Mouse (Mus musculus) midbrain, embryonic 12.5 days (tissue): Measurements from ENCODE around the gene Opalin. TPM values are rescaled to one million over a fixed set of nuclear protein-coding genes. Genes with fewer than 3 reads are reported as not detected.

ENCODE experiments used
- ATAC-seq: fragments of 200-750 bp; cut with Nextera tagmentation; 2 replicates; pipeline ENCODE4 v1.8.0; 2017; ENCODE audit warnings: low read depth, moderate TSS enrichment, moderate library complexity; ENCODE audit not compliant: low FRiP score
- H3K27ac ChIP-seq: fragments of 300-500 bp; sonication (generic); replicated peaks from 2 replicates; pipeline ENCODE4 v1.5.1; 2016; ENCODE audit warnings: mild to moderate bottlenecking
- H3K27me3 ChIP-seq: fragments of 300-500 bp; sonication (generic); 2 replicates; pipeline ENCODE4 v1.6.1; 2016; ENCODE audit warnings: mild to moderate bottlenecking
- H3K36me3 ChIP-seq: fragments of 300-500 bp; sonication (generic); 2 replicates; pipeline ENCODE4 v1.6.1; 2016
- H3K4me1 ChIP-seq: fragments of 300-500 bp; sonication (generic); 2 replicates; pipeline ENCODE4 v1.6.1; 2016
- H3K4me2 ChIP-seq: fragments of 300-500 bp; sonication (generic); replicated peaks from 2 replicates; pipeline ENCODE4 v1.6.1; 2016; ENCODE audit warnings: mild to moderate bottlenecking, moderate library complexity
- H3K4me3 ChIP-seq: fragments of 300-500 bp; sonication (generic); 2 replicates; pipeline ENCODE4 v1.5.1; 2016; ENCODE audit warnings: mild to moderate bottlenecking
- H3K9ac ChIP-seq: fragments of 300-500 bp; sonication (generic); replicated peaks from 2 replicates; pipeline ENCODE4 v1.6.1; 2016; ENCODE audit warnings: mild to moderate bottlenecking, moderate library complexity
- H3K9me3 ChIP-seq: fragments of 300-500 bp; sonication (generic); 2 replicates; pipeline ENCODE4 v1.6.1; 2016; ENCODE audit warnings: mild to moderate bottlenecking
- WGBS: fragments of 180-500 bp; shearing (Covaris S2); methylation state at CpG from one replicate; pipeline ENCODE4 v1.1.7; 2016; 5-methylcytosine and 5-hydroxymethylcytosine counted together
- polyA plus RNA-seq: library from polyadenylated mRNA; unstranded; fragments of >200 nt; fragmentation: Nextera tagmentation; extraction: Ambion mirVana; gene quantifications from 2 replicates; pipeline ENCODE4 v1.2.1, GENCODE M21; 2016

Gene Opalin
- not detected in 2 replicates for polyA plus RNA-seq

DNA sequence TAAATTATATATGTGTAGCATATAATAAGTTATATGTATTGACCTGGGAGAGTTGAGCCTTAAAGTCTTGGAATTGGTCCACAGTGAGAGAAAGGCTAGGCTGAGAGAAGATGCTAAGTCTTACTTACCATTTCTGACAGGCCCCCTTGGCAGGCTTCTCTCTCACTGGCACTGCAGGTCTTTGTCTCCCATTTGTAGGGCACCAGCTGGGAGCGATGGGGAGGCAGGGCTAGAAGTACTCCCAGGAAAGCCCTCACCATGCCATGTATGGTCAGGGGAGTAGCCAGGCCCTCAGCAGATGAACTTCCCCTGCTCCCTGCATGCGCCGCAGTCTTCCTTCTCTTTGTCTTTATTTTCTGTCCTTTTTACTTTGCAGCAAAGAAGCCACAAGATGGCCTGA lies at the start of gene Opalin:
TSS of gene Opalin (minus strand) at position 208 of the 400 bp plus-strand sequence.
- Histone ChIP-seq H3K9me3 (no peaks in the 10 kb centered on the region), H3K36me3 (no peaks in the 10 kb centered on the region), H3K9ac (no peak within 1 kb of the TSS), H3K4me3 (no peak within 1 kb of the TSS), H3K4me2 (no peak within 1 kb of the TSS), H3K4me1 (peaks cover 10% of the 10 kb centered on the region), H3K27me3 (peaks cover 4% of the 10 kb centered on the region; the same call in 1 of the 2 replicates), H3K27ac (no peak within 1 kb of the TSS)
- ATAC-seq, result no peak
- 80% methylated on average over 3 of the region's 3 CpGs for WGBS

DNA sequence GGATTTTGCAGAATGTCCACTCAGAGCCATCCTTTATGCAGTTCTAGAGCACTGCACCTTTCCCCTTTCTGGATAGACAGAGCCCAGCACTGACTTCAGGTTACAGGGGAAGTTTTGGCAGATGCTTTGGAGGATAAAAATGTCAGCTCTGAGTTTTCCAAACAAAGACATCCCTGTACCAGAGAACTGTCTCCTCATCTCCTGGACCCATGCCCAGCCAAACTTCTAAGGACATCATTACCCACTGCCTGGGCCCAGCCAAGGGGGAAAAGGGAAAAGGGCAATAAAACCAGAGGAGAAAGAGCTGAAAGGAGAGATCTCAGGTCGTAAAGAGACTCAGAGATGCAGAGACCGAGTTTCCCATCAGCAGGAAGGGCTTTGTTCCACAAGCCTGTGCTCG lies 46.1 kb upstream of the Opalin start:
- no peak overlapping the region for H3K4me2 ChIP-seq
- no peak overlapping the region for H3K4me3 ChIP-seq
- H3K27ac ChIP-seq, result no peak overlapping the region
- no peak for ATAC-seq
- peaks cover 44% of the 10 kb centered on the region for H3K27me3 ChIP-seq
- H3K36me3 ChIP-seq, result no peaks in the 10 kb centered on the region
- H3K9ac ChIP-seq, result no peak overlapping the region
- no peaks in the 10 kb centered on the region for H3K9me3 ChIP-seq
- no peaks in the 10 kb centered on the region for H3K4me1 ChIP-seq
- WGBS, result 36% methylated on average over 3 of the region's 3 CpGs

DNA sequence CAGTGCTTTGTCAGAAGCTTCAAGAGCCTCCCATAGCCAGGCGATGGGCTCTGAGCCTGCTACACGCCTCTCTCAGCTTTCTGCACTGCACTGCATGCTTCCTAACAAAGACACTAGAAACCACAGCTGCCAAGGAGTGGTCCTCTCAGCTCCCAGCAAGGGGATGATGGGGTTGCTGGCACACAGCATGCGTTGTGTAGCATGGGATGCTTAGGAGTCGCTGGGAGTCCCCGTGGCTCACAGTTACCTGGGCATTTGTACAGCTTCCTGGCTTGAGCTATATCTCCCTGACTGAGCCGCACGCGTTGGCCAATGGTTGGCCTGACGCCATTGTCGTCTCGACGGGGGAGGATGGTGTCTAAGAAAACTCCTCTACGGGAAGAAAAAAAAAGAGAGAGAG lies 43.0 kb upstream of the Opalin start:
- WGBS, result 94% methylated on average over 13 of the region's 13 CpGs
- no peak for ATAC-seq
- peaks cover 71% of the 10 kb centered on the region for H3K27me3 ChIP-seq
- H3K4me3 ChIP-seq, result no peak overlapping the region
- no peak overlapping the region for H3K9ac ChIP-seq
- H3K36me3 ChIP-seq, result no peaks in the 10 kb centered on the region
- H3K4me2 ChIP-seq, result no peak overlapping the region
- H3K9me3 ChIP-seq, result no peaks in the 10 kb centered on the region
- no peak overlapping the region for H3K27ac ChIP-seq
- peaks cover 3% of the 10 kb centered on the region for H3K4me1 ChIP-seq

DNA sequence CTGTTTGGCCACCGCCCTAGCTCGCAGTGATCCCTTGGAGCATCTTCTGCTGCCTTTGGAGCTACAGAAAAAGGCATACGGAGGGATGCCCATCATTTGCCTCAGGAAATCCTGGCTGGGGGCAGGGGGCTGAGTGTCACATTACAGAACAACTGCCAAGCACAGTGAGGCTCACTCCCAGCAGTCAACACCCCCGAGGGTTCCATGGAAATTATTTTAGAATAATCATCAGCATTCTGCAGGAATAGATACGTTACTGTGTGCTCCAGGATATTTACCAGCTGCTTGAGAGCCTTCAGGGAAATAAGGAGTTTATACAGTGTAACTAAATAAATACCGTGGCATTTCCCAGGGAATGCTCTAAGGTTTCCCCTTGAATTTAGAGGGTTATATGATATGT lies 41.4 kb upstream of the Opalin start:
- Histone ChIP-seq H3K27ac (no peak overlapping the region), H3K4me3 (no peak overlapping the region), H3K27me3 (peaks cover 79% of the 10 kb centered on the region), H3K9ac (no peak overlapping the region), H3K4me1 (peaks cover 18% of the 10 kb centered on the region), H3K9me3 (no peaks in the 10 kb centered on the region), H3K36me3 (no peaks in the 10 kb centered on the region), H3K4me2 (no peak overlapping the region)
- no peak for ATAC-seq
- WGBS, result 64% methylated on average over 6 of the region's 6 CpGs

DNA sequence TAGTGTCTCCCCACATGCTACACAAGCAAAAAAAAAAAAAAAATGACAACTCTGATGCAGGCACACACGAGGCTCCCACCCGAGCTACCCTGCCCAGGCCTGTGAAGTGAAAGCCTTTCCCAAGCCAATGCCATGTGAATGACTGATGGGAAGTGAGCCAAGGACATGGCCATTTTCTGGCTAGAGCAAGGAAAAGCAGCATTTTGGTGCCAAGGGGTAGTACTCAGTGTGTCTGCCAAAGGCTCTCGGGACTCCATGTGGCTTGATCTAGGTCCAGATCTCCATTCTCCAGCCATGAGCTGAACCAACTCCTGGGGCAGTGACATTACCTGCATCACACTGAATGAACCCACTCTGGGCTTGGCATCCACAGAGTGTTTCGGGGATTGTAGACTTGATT lies 40.4 kb upstream of the Opalin start:
- peaks cover 81% of the 10 kb centered on the region for H3K27me3 ChIP-seq
- no peak for ATAC-seq
- no peak overlapping the region for H3K9ac ChIP-seq
- no peak overlapping the region for H3K4me2 ChIP-seq
- no peaks in the 10 kb centered on the region for H3K9me3 ChIP-seq
- H3K27ac ChIP-seq, result no peak overlapping the region
- H3K4me1 ChIP-seq, result peaks cover 27% of the 10 kb centered on the region
- no peaks in the 10 kb centered on the region for H3K36me3 ChIP-seq
- WGBS, result 77% methylated on average over 4 of the region's 4 CpGs
- H3K4me3 ChIP-seq, result no peak overlapping the region

DNA sequence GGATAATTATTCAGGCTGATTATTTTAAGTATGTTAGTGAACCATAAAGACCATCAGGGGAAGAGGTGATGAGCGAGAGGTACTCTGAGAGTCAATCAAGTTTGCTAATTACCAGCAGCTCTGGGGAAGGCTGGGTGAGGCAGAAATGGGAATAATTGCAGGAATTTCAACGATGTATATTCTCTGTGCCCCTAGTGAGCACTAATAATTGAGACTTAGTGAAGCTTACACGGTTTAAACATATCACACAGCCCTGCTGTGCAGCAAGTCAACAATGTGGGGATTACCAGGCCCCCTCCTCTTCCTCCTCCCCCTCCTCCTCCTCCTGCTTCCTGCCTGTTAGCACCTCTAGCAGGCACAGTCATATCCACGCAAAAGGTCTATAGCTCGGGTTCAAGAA lies 37.7 kb upstream of the Opalin start:
- Histone ChIP-seq H3K9me3 (no peaks in the 10 kb centered on the region), H3K27me3 (peaks cover 88% of the 10 kb centered on the region), H3K4me3 (no peak overlapping the region), H3K27ac (no peak overlapping the region), H3K4me1 (peaks cover 36% of the 10 kb centered on the region), H3K36me3 (no peaks in the 10 kb centered on the region), H3K9ac (no peak overlapping the region), H3K4me2 (peak overlapping the region; percentile 14; the same call in 1 of the 2 replicates)
- 8% methylated on average over 5 of the region's 5 CpGs for WGBS
- peak; percentile 36; the same call in 1 of the 2 replicates for ATAC-seq

DNA sequence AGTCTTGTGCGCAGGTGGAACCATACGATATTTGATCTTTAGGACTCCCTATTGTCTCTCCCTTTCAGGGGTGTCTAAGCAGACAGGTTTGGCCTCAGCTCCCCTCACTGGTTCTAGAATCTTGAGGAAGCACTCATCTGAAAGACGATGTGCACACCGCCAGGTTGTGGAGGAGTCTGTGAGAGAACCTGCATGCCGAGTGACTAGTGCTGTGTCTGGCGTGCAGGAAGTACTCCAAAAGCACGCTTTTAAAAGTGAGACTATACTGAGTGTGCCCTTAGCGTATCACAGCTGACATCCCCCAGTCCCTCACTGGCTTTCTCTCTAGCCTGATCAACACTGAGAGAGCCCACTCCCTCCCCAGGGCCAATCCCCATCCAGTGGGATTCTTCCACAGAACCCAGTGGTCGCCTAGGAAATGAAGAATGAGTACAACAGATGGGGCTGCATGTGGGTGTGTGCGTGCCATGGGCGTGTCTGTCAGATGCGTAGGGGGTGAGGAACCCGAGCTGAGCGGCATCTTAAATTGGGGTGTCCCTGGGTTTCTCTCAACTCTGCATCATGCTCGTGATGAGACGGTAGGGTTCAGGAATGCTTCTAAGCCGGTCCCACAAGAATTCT lies 37.1 kb upstream of the Opalin start:
- peak; percentile 79 for ATAC-seq
- Histone ChIP-seq H3K27me3 (peaks cover 87% of the 10 kb centered on the region), H3K36me3 (no peaks in the 10 kb centered on the region), H3K4me2 (peak overlapping the region; percentile 14; the same call in 1 of the 2 replicates), H3K9me3 (no peaks in the 10 kb centered on the region), H3K9ac (no peak overlapping the region), H3K27ac (no peak overlapping the region), H3K4me1 (peaks cover 42% of the 10 kb centered on the region), H3K4me3 (no peak overlapping the region)
- 46% methylated on average over 17 of the region's 17 CpGs for WGBS

DNA sequence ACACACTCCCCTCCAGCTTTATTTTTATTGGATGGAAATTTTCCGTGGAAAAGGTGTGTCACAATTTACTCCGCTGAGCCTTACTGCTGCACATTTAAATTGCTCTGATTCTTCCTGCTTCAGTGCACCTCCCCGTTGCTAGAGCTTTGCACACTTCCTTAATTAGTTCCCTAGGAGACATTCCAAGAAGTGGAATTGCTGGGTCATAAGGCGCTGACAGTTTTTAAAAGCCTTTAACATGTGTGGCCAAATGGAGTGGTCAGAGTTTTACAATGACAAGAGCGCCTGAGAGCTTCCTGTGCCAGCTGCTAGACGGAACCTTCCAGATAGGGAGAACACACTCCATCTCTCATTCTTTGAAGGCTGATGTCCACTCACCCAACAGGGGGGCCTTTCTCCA lies 35.7 kb upstream of the Opalin start:
- ATAC-seq, result no peak
- no peaks in the 10 kb centered on the region for H3K9me3 ChIP-seq
- no peak overlapping the region for H3K27ac ChIP-seq
- H3K36me3 ChIP-seq, result no peaks in the 10 kb centered on the region
- H3K9ac ChIP-seq, result no peak overlapping the region
- 51% methylated on average over 6 of the region's 6 CpGs for WGBS
- H3K4me3 ChIP-seq, result no peak overlapping the region
- peaks cover 47% of the 10 kb centered on the region for H3K4me1 ChIP-seq
- H3K4me2 ChIP-seq, result no peak overlapping the region
- peaks cover 84% of the 10 kb centered on the region for H3K27me3 ChIP-seq

DNA sequence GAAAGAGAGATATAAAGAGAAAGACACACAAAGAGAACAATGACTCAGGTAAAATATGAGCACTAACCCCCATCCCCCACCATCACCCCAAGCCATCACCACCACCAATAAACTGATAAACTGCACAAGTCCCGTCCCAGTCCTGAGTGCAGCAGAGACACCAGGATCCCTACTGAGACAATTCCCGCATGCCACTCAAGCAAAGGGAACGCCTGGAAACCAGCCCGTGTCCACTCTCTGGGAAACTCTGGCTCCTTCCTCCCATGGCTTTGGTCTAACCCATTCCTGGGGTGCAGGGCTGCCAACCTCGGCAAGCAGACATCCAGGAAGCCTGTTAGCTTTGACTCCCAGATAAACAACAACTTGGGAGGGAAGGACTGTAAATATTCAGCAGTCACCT lies 33.1 kb upstream of the Opalin start:
- Histone ChIP-seq H3K27ac (no peak overlapping the region), H3K4me1 (peaks cover 45% of the 10 kb centered on the region), H3K9me3 (no peaks in the 10 kb centered on the region), H3K4me3 (no peak overlapping the region), H3K27me3 (peaks cover 84% of the 10 kb centered on the region), H3K4me2 (no peak overlapping the region), H3K9ac (no peak overlapping the region), H3K36me3 (no peaks in the 10 kb centered on the region)
- no peak for ATAC-seq
- WGBS, result 31% methylated on average over 5 of the region's 5 CpGs

DNA sequence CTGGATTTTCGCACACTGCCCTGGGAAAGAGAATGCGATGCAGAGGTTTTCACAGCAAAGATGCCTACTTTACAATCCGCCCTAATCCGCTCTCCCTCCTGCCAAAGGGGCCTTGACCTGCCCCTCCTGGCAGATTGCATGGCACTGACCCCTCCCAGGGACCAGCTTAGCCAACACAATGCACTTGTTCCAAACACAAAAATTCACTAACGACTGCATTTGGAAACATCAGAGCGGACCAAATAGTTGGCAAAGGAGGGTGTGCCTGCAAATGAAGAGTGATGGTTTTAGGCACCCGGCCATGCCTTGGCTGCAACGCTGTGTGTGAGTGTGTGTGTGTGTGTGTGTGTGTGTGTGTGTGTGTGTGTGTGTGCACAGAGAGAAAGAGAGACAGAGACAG lies 32.6 kb upstream of the Opalin start:
- H3K9me3 ChIP-seq, result no peaks in the 10 kb centered on the region
- 0 out of 2 replicates have a peak overlapping the region, but pooled peaks have one; percentile 13 for H3K4me2 ChIP-seq
- 33% methylated on average over 8 of the region's 8 CpGs for WGBS
- no peak overlapping the region for H3K27ac ChIP-seq
- peaks cover 40% of the 10 kb centered on the region for H3K4me1 ChIP-seq
- no peaks in the 10 kb centered on the region for H3K36me3 ChIP-seq
- no peak overlapping the region for H3K4me3 ChIP-seq
- no peak overlapping the region for H3K9ac ChIP-seq
- H3K27me3 ChIP-seq, result peaks cover 84% of the 10 kb centered on the region
- peak; percentile 41; the same call in 1 of the 2 replicates for ATAC-seq

DNA sequence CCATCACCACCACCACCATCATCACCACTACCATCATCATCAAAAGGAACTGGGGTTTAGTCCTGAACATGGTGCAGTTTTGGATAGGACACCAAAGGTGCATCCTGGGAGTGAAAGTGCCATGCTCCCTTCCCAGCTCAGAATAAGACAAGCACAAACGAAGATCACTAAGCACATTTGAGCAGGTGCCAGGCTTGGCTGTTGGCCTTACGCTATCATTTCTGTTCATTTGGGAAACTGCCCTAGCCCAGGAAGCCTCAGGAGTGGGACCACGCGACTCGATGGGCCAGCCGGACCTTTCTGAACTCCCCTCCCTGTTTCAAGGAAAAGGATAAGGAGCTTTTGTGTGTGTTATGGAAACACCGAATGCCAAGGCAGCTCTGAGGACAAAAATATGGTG lies 31.8 kb upstream of the Opalin start:
- Histone ChIP-seq H3K4me1 (peaks cover 32% of the 10 kb centered on the region), H3K4me2 (no peak overlapping the region), H3K36me3 (no peaks in the 10 kb centered on the region), H3K9ac (no peak overlapping the region), H3K27ac (no peak overlapping the region), H3K9me3 (no peaks in the 10 kb centered on the region), H3K27me3 (peaks cover 90% of the 10 kb centered on the region), H3K4me3 (no peak overlapping the region)
- no peak for ATAC-seq
- 86% methylated on average over 7 of the region's 7 CpGs for WGBS

DNA sequence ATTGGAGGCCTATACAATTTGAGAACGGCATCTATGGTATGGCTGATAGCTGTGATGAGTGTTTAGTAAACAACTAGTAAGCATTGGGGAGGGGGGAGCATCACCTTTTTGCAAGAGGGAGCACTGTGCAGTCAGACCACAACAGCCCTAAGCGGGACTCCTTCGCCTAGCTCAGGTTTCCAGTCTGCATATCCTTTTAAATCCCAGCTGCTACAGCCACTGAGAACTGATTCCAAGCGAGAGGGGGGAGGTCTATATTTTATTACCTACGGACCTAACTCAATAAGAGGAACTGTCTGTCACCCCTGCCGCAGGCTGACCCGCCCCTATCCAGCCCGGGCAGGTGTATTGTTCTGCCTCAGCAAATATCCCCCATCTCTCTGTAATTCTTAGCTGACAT lies 30.6 kb upstream of the Opalin start:
- 71% methylated on average over 8 of the region's 8 CpGs for WGBS
- ATAC-seq, result no peak
- no peak overlapping the region for H3K9ac ChIP-seq
- no peaks in the 10 kb centered on the region for H3K36me3 ChIP-seq
- peaks cover 22% of the 10 kb centered on the region for H3K4me1 ChIP-seq
- no peak overlapping the region for H3K4me2 ChIP-seq
- H3K27ac ChIP-seq, result no peak overlapping the region
- no peaks in the 10 kb centered on the region for H3K9me3 ChIP-seq
- H3K4me3 ChIP-seq, result no peak overlapping the region
- peaks cover 90% of the 10 kb centered on the region for H3K27me3 ChIP-seq

DNA sequence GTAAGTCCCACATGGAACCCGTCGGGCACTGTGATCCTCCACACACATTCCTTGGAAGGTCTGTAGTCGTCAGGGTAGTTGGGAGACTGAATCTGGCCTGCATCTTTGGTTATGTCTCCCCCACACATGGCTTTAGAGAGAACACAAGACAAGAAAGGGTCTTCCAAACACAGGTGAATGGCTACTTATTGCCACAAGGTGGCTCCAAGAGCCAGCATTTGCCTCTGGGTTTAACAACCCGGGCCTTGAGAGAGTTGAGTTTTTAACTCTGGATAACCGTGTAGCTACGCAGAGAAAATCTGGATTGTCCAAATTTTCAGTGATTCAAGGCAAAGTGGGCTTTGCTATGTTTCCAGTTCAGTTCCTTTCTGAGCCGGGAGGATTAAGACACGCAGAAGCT lies 28.0 kb upstream of the Opalin start:
- Histone ChIP-seq H3K4me1 (peaks cover 14% of the 10 kb centered on the region), H3K9ac (no peak overlapping the region), H3K4me2 (no peak overlapping the region), H3K27ac (no peak overlapping the region), H3K27me3 (peaks cover 85% of the 10 kb centered on the region), H3K4me3 (no peak overlapping the region), H3K9me3 (no peaks in the 10 kb centered on the region), H3K36me3 (no peaks in the 10 kb centered on the region)
- 43% methylated on average over 8 of the region's 8 CpGs for WGBS
- no peak for ATAC-seq
